Mouse (Mus musculus) embryonic fibroblast, embryonic 13.5 days (primary cell): ENCODE measurements around the gene Anapc2. TPM values are rescaled to one million over a fixed set of nuclear protein-coding genes. Genes with fewer than 3 reads are reported as not detected.
A peak's percentile ranks its signal among the peaks of the same experiment; 100 is the strongest.

Experiments used
- H3K27ac ChIP-seq: 2 replicates; pipeline ENCODE4 v1.5.1; 2012; ENCODE audit warnings: low read length, control low read depth, inconsistent platforms; ENCODE audit not compliant: insufficient read depth
- H3K4me1 ChIP-seq: 2 replicates; pipeline ENCODE4 v1.6.1; 2011; ENCODE audit warnings: low read length; ENCODE audit not compliant: control insufficient read depth, insufficient read depth
- H3K4me3 ChIP-seq: 2 replicates; pipeline ENCODE4 v1.5.1; 2011; ENCODE audit warnings: mild to moderate bottlenecking, control low read depth, low read length; ENCODE audit not compliant: insufficient read depth
- CTCF ChIP-seq: IDR thresholded peaks from 2 replicates; pipeline ENCODE4 v1.5.1; 2011; ENCODE audit warnings: mild to moderate bottlenecking, control low read depth, low read length, moderate library complexity, borderline replicate concordance; ENCODE audit not compliant: insufficient read depth
- POLR2A ChIP-seq: IDR thresholded peaks from 2 replicates; pipeline ENCODE4 v1.6.1; 2011; ENCODE audit warnings: low read depth, mild to moderate bottlenecking, control low read depth, low read length, moderate library complexity
- polyA plus RNA-seq: library from polyadenylated mRNA; stranded (reverse); fragments of >200 nt; gene quantifications from 2 replicates; pipeline ENCODE4 v1.2.4, GENCODE M21; 2011; ENCODE audit warnings: low read depth; ENCODE audit not compliant: missing spikeins, insufficient read length

The Anapc2 gene
- polyA plus RNA-seq, 1 experiment = 95.3 TPM

GRCm38 (mm10) chr2:25288734-25289345, 16.6 kb downstream of the Anapc2 start:
- H3K4me3 ChIP-seq = no peak overlapping the region
- no peaks in the 10 kb centered on the region for H3K4me1 ChIP-seq
- no peak for TF ChIP-seq POLR2A
- H3K27ac ChIP-seq = no peak overlapping the region

- Histone ChIP-seq H3K4me1 (no peaks in the 10 kb centered on the region), H3K27ac (no peak within 1 kb of the TSS), H3K4me3 (no peak within 1 kb of the TSS)
- no peak for TF ChIP-seq POLR2A
- TF ChIP-seq CTCF = no peak
Observed at GRCm38 (mm10) chr2:25289651-25290050, 17.4 kb downstream of the Anapc2 start, which contains the start of gene Lrrc26. Lrrc26 (plus strand) TSS chr2:25289915.

- Histone ChIP-seq H3K4me3 (no peak overlapping the region), H3K4me1 (no peaks in the 10 kb centered on the region), H3K27ac (no peak overlapping the region)
- TF ChIP-seq CTCF (no peak), POLR2A (no peak)
Observed at GRCm38 (mm10) chr2:25290101-25290815, 18.0 kb downstream of the Anapc2 start.

- Histone ChIP-seq H3K4me3 (no peak overlapping the region), H3K27ac (no peak overlapping the region), H3K4me1 (no peaks in the 10 kb centered on the region)
- TF ChIP-seq CTCF (no peak), POLR2A (no peak)
Observed at GRCm38 (mm10) chr2:25290816-25291130, 18.5 kb downstream of the Anapc2 start.

- no peak overlapping the region for H3K4me3 ChIP-seq
- no peaks in the 10 kb centered on the region for H3K4me1 ChIP-seq
- no peak overlapping the region for H3K27ac ChIP-seq
- TF ChIP-seq CTCF (no peak), POLR2A (no peak)
Observed at GRCm38 (mm10) chr2:25291184-25292053, 19.1 kb downstream of the Anapc2 start.

GRCm38 (mm10) chr2:25292054-25292544, 19.8 kb downstream of the Anapc2 start:
- Histone ChIP-seq H3K27ac (no peak overlapping the region), H3K4me3 (no peak overlapping the region), H3K4me1 (no peaks in the 10 kb centered on the region)
- TF ChIP-seq CTCF (no peak), POLR2A (no peak)

GRCm38 (mm10) chr2:25292856-25293255, 20.6 kb downstream of the Anapc2 start:
- no peaks in the 10 kb centered on the region for H3K4me1 ChIP-seq

GRCm38 (mm10) chr2:25293706-25294105, 21.4 kb downstream of the Anapc2 start:
- H3K27ac ChIP-seq = no peak overlapping the region
- no peaks in the 10 kb centered on the region for H3K4me1 ChIP-seq
- H3K4me3 ChIP-seq = no peak overlapping the region
- no peak for TF ChIP-seq CTCF
- TF ChIP-seq POLR2A = no peak

More at GRCm38 (mm10) chr2:25292856-25293255, 20.6 kb downstream of the Anapc2 start:
- H3K4me3 ChIP-seq = no peak overlapping the region
- no peak for TF ChIP-seq POLR2A
- peak; percentile 53 for TF ChIP-seq CTCF
- no peak overlapping the region for H3K27ac ChIP-seq

- no peak overlapping the region for H3K27ac ChIP-seq
- no peak for TF ChIP-seq POLR2A
- TF ChIP-seq CTCF = no peak
- H3K4me3 ChIP-seq = no peak overlapping the region
- no peaks in the 10 kb centered on the region for H3K4me1 ChIP-seq
Observed at GRCm38 (mm10) chr2:25297093-25297492, 24.8 kb downstream of the Anapc2 start.
